Mouse (Mus musculus) left cerebral cortex, adult 18-20 months (tissue): ENCODE results near the gene 1700001J03Rik. TPM values are rescaled to one million over a fixed set of nuclear protein-coding genes. Genes with fewer than 3 reads are reported as not detected.
"Not testable (repeated sequence)": the region's sequence is repeated elsewhere in the genome, so short reads cannot be mapped to it uniquely, and the experiment has no call there.

Source experiments
- DNase-seq, 2 experiments: peaks; one replicate each; pipeline ENCODE4 v3.0.0; 2021 to 2022; ENCODE audit warnings: low spot score in 2 of 2, mixed read lengths in 1 of 2
- total RNA-seq, 2 experiments: library from RNA; stranded (reverse); gene quantifications; 2 replicates each; pipeline ENCODE4 v1.2.3; 2021

The 1700001J03Rik gene
- total RNA-seq, 2 experiments from 2014 or later = 0.88 to 0.91 TPM

DNA sequence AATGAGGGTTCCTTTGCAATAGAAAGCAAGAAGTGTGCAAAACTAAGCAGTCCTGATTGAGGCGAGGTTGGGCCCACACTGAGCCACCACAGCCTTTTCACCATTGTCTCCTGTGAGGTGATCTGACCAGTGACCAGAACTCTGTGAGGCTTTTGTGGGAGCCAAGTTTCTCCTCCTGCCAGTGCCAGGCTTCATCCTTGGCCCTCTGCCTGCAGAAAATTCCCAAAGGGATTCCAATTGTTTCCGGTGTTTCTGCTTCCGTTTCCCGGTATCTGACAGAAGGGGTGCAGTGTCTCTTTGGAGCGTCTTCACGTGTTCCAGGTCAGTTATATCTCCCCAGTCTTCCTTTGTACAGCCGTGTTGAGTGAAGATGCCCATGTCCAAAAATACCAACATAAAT lies 3.6 kb upstream of the 1700001J03Rik start:
- DNase-seq = no peak

DNA sequence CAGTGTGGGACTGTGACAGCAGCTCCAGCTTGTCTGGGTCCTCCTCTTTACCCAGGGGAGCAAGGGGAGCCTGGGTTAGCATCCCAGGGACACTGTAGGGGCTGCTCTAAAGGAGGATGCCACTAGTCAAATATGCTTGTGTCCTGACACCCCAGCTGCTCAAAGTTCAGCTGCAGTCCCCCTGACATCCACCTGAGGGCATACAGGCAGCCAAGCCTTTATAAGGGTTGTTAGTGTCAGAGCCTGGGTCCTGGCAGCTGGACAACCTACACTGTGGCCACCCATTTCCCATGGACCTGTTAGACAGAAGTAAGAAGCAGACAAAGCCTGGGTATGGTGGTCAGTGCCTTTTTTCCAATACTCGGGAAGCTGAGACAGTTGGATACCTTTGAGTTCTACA lies 3.0 kb upstream of the 1700001J03Rik start:
- no peak for DNase-seq

DNA sequence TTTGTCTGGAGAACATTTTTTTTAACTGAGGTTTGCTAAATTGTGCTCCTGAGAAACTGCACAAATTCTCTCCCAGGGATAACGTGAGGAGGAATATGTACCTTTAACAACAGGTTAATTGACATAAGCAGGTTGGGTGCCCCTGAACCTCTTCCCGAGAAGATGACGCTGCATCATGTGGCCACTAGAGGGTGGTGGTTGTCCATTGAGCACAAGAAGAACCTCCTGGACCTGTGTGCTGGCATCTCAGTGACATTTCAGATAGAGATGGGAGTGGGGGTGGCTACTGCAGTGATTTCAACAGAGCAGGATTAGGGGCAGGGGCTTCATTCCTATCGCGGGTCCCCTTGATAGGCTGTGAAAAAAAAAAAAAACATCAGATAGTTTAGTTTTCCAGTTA lies 2.3 kb upstream of the 1700001J03Rik start:
- DNase-seq = peak; percentile 64 to 76

DNA sequence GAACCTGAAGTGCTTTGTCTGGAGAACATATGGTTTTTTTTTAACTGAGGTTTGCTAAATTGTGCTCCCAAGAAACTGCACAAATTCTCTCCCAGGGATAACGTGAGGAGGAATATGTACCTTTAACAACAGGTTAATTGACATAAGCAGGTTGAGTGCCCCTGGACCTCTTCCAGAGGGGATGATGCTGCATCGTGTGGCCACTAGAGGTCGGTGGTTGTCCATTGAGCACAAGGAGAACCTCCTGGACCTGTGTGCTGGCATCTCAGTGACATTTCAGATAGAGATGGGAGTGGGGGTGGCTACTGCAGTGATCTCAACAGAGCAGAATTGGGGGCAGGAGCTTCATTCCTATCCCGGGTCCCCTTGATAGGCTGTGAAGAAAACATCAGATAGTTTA lies 12.4 kb downstream of the 1700001J03Rik start:
- peak; percentile 13 to 26 for DNase-seq

DNA sequence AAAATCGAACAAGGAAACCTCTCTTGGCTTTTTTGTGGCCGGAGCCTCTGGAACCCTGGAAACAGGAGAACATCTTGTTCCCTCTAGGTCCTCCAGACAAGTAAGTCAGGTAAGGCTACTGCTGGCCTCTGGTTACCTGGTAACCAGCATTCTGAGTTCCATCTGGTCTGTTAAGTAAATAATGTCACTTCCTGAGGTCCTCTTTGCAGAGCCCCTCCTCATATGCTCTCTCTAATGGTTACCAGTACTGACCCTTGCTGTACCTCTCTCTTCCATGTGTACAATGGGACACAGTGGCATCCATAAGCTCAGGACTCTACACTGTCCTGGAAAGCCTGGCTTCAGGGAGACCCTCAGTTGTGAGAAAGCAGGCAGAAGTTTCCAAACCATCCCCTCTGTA lies 14.5 kb downstream of the 1700001J03Rik start, which contains the start of gene Gm6309:
Gene Gm6309, minus strand, starts transcription at position 101 of the 400 bp plus-strand sequence.
- not testable (repeated sequence) for DNase-seq

DNA sequence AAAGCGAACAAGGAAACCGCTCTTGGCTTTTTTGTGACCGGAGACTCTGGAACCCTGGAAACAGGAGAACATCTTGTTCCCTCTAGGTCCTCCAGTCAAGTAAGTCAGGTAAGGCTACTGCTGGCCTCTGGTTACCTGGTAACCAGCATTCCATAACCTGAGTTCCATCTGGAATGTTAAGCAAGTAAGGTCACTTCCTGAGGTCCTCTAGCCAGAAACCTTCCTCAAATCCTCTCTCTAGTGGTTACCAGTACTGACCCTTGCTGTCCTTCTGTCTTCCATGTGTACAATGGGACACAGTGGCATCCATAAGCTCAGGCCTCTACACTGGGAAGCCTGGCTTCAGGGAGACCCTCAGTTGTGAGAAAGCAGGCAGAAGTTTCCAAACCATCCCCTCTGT lies 24.7 kb downstream of the 1700001J03Rik start, which contains the start of gene Gm5565:
Gene Gm5565, minus strand, starts transcription at position 101 of the 400 bp plus-strand sequence.
- DNase-seq = not testable (repeated sequence)

DNA sequence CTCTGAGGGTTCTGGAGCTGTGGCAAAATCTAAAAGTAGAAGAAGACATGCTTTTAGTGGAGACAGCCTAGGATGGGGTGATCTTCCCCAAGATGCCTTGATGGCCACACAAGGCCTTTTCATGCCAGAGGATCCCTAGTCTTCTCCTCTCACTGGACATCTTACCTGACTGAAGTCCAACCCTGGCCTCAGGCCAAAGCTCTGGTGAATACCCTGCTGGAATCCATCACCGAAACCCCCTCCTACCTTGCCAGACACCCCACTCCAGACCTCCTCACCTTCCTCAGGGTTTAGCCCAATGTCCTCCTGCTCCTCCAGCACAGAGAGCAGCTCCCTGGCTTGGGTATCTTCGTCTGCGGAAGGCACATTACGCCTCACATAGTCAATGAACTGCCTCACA lies 26.8 kb downstream of the 1700001J03Rik start:
- not testable (repeated sequence) for DNase-seq

DNA sequence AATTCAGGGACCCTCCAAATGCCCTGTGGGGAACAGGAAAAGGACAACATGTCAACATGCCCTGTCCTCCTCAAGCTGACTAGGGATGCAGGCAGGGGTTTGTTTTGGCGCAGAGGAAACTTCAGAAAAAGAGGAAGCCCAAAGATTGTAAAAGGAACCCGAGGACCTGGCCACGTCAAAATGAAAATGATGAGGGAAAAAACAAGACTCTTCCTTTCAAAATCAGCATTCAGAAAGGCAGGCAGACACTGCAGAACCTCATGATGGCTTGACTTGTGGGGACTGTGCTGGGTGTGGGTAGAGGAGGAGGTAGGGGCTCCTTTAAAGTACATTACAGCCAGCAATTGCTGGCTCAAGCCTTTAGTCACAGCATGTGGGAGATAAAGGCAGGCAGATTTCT lies 34.6 kb downstream of the 1700001J03Rik start:
- no peak for DNase-seq

DNA sequence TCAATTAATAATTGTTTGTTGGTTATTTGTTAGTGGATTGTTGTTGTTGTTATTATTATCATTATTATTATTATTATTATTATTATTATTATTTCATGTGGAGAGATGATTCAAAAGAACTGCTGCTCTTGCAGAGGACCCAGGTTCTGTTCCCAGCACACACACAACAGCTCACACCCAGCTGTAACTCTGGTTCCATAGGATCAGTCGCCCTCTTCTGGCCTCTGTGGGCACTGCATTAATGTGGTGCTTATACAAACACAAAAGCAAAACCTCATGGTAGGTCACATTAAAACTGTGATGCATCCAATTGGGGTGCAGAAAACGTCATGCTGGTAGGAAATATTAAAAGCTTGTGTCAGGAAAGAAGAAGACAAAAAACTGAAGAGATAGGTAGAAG lies 37.2 kb downstream of the 1700001J03Rik start:
- DNase-seq = no peak

Other genes starting within 250 kb of the 1700001J03Rik start
- not detected for gene Cyp3a25, start 175.7 kb downstream of the 1700001J03Rik start, total RNA-seq
- not detected for gene Cyp3a59, start 106.0 kb downstream of the 1700001J03Rik start, total RNA-seq
- gene Gm5565, start 24.8 kb downstream of the 1700001J03Rik start, total RNA-seq = not detected
- gene Gm6309, start 14.6 kb downstream of the 1700001J03Rik start, total RNA-seq = not detected
- gene Rnf6, start 36.3 kb upstream of the 1700001J03Rik start, total RNA-seq = 10 to 100 TPM; 69.1 to 75.4 TPM
- gene Cdk8, start 45.9 kb upstream of the 1700001J03Rik start, total RNA-seq = 10 to 100 TPM; 43.2 to 44.0 TPM
- 10 to 100 TPM; 87.4 to 91.9 TPM for gene Wasf3, start 199.7 kb upstream of the 1700001J03Rik start, total RNA-seq